Mouse (Mus musculus) lung, embryonic 14.5 days (tissue): ENCODE measurements around the gene S100a4. TPM values are rescaled to one million over a fixed set of nuclear protein-coding genes. Genes with fewer than 3 reads are reported as not detected.

Experiments used
- ATAC-seq: fragments of 200-750 bp; cut with Nextera tagmentation; 2 replicates; pipeline ENCODE4 v1.8.0; 2017; ENCODE audit warnings: mild to moderate bottlenecking, moderate TSS enrichment, moderate library complexity; ENCODE audit not compliant: insufficient read depth
- DNase-seq: peaks from one replicate; pipeline ENCODE4 v3.0.0-alpha.2; 2015
- H3K27ac ChIP-seq: fragments of 300-500 bp; sonication (generic); 2 replicates; pipeline ENCODE4 v1.5.1; 2014; ENCODE audit warnings: low read depth, mild to moderate bottlenecking, moderate library complexity
- H3K27me3 ChIP-seq: fragments of 300-500 bp; sonication (generic); 2 replicates; pipeline ENCODE4 v1.6.1; 2014; ENCODE audit warnings: low read length, control low read depth; ENCODE audit not compliant: insufficient read depth
- H3K36me3 ChIP-seq: fragments of 300-500 bp; sonication (generic); 2 replicates; pipeline ENCODE4 v1.6.1; 2014; ENCODE audit warnings: control low read depth; ENCODE audit not compliant: insufficient read depth
- H3K4me1 ChIP-seq: fragments of 300-500 bp; sonication (generic); 2 replicates; pipeline ENCODE4 v1.6.1; 2014; ENCODE audit warnings: antibody characterized with exemption, control low read depth; ENCODE audit not compliant: insufficient read depth
- H3K4me2 ChIP-seq: fragments of 300-500 bp; sonication (generic); 2 replicates; pipeline ENCODE4 v1.6.1; 2014; ENCODE audit warnings: mild to moderate bottlenecking
- H3K4me3 ChIP-seq: fragments of 300-500 bp; sonication (generic); 2 replicates; pipeline ENCODE4 v1.5.1; 2014; ENCODE audit warnings: low read depth, low read length
- H3K9ac ChIP-seq: fragments of 300-500 bp; sonication (generic); 2 replicates; pipeline ENCODE4 v1.6.1; 2014
- H3K9me3 ChIP-seq: fragments of 300-500 bp; sonication (generic); 2 replicates; pipeline ENCODE4 v1.6.1; 2016; ENCODE audit warnings: low read depth, low read length, control low read depth
- CTCF ChIP-seq: IDR thresholded peaks from 2 replicates; pipeline ENCODE4 v1.5.1; 2016; ENCODE audit warnings: antibody characterized with exemption, low read depth
- WGBS: fragments of 180-500 bp; shearing (Covaris S2); extraction: QIAGEN DNeasy Blood & Tissue Kit; methylation state at CpG from one replicate; pipeline ENCODE4 v1.1.7; 2014; 5-methylcytosine and 5-hydroxymethylcytosine counted together
- polyA plus RNA-seq: library from polyadenylated mRNA; unstranded; fragments of >200 nt; fragmentation: Nextera tagmentation; extraction: Ambion mirVana; gene quantifications from 2 replicates; pipeline ENCODE4 v1.2.1, GENCODE M21; 2014

Gene S100a4
- polyA plus RNA-seq, 1 experiment from 2014 or later, result 3.1 TPM

- Histone ChIP-seq H3K9me3 (no peaks in the 10 kb centered on the region), H3K36me3 (no peaks in the 10 kb centered on the region), H3K4me3 (peak within 1 kb of the TSS; percentile 32), H3K27me3 (no peaks in the 10 kb centered on the region), H3K4me2 (peak within 1 kb of the TSS; percentile 67), H3K9ac (peak within 1 kb of the TSS; percentile 50), H3K27ac (no peak within 1 kb of the TSS), H3K4me1 (no peaks in the 10 kb centered on the region; the same call in 1 of the 2 replicates)
- ATAC-seq (peak; percentile 85), DNase-seq (peak; percentile 83)
- under 1% methylated on average over 23 of the region's 23 CpGs for WGBS
- TF ChIP-seq CTCF, result peak; percentile 83
These were observed 9.2 kb downstream of the S100a4 start, which contains the start of gene S100a6 for GRCm38 (mm10) chr3:90612728-90613291. Gene S100a6 (plus strand): TSS chr3:90612882.

GRCm38 (mm10) chr3:90613461-90614147 lies 10.0 kb downstream of the S100a4 start:
- 57% methylated on average over 7 of the region's 7 CpGs for WGBS
- ATAC-seq, result 0 out of 2 replicates have a peak, but pooled peaks have one; percentile 9
- Histone ChIP-seq H3K4me1 (no peaks in the 10 kb centered on the region; the same call in 1 of the 2 replicates), H3K9ac (peak overlapping the region; percentile 50; the same call in 1 of the 2 replicates), H3K36me3 (no peaks in the 10 kb centered on the region), H3K9me3 (no peaks in the 10 kb centered on the region), H3K27me3 (no peaks in the 10 kb centered on the region), H3K4me3 (peak overlapping the region; percentile 32), H3K4me2 (peak overlapping the region; percentile 67), H3K27ac (no peak overlapping the region)
- TF ChIP-seq CTCF, result no peak
- DNase-seq, result no peak

- no peak overlapping the region for H3K9ac ChIP-seq
- no peaks in the 10 kb centered on the region for H3K27me3 ChIP-seq
- no peaks in the 10 kb centered on the region; the same call in 1 of the 2 replicates for H3K4me1 ChIP-seq
- H3K9me3 ChIP-seq, result no peaks in the 10 kb centered on the region
- ATAC-seq (no peak), DNase-seq (no peak)
- 86% methylated on average over 6 of the region's 6 CpGs for WGBS
- no peak overlapping the region for H3K4me3 ChIP-seq
- H3K4me2 ChIP-seq, result peak overlapping the region; percentile 67
- no peaks in the 10 kb centered on the region for H3K36me3 ChIP-seq
- H3K27ac ChIP-seq, result no peak overlapping the region
- TF ChIP-seq CTCF, result no peak
These were observed 10.6 kb downstream of the S100a4 start for GRCm38 (mm10) chr3:90614148-90614530.

- ATAC-seq (peak; percentile 5; the same call in 1 of the 2 replicates), DNase-seq (no peak)
- Histone ChIP-seq H3K27me3 (no peaks in the 10 kb centered on the region), H3K9ac (no peak overlapping the region), H3K36me3 (no peaks in the 10 kb centered on the region), H3K27ac (no peak overlapping the region), H3K4me3 (no peak overlapping the region), H3K4me2 (peak overlapping the region; percentile 19; the same call in 1 of the 2 replicates), H3K9me3 (no peaks in the 10 kb centered on the region), H3K4me1 (no peaks in the 10 kb centered on the region; the same call in 1 of the 2 replicates)
- TF ChIP-seq CTCF, result no peak
- WGBS, result 60% methylated on average over 11 of the region's 11 CpGs
These were observed 11.2 kb downstream of the S100a4 start for GRCm38 (mm10) chr3:90614611-90615251.

GRCm38 (mm10) chr3:90615415-90615814 lies 11.8 kb downstream of the S100a4 start:
- H3K4me3 ChIP-seq, result no peak overlapping the region
- H3K9ac ChIP-seq, result no peak overlapping the region
- H3K4me2 ChIP-seq, result peak overlapping the region; percentile 19; the same call in 1 of the 2 replicates
- peak; percentile 82 for TF ChIP-seq CTCF
- DNase-seq, result peak; percentile 84
- H3K9me3 ChIP-seq, result no peaks in the 10 kb centered on the region
- peak overlapping the region; percentile 46; the same call in 1 of the 2 replicates for H3K27ac ChIP-seq
- peak; percentile 56; the same call in 1 of the 2 replicates for ATAC-seq
- H3K27me3 ChIP-seq, result no peaks in the 10 kb centered on the region
- H3K4me1 ChIP-seq, result no peaks in the 10 kb centered on the region; the same call in 1 of the 2 replicates
- H3K36me3 ChIP-seq, result no peaks in the 10 kb centered on the region
- WGBS, result 5% methylated on average over 7 of the region's 7 CpGs

- Histone ChIP-seq H3K27ac (peak overlapping the region; percentile 46), H3K9me3 (no peaks in the 10 kb centered on the region), H3K4me1 (no peaks in the 10 kb centered on the region; the same call in 1 of the 2 replicates), H3K9ac (no peak overlapping the region), H3K36me3 (no peaks in the 10 kb centered on the region), H3K27me3 (no peaks in the 10 kb centered on the region), H3K4me3 (no peak overlapping the region), H3K4me2 (peak overlapping the region; percentile 4; the same call in 1 of the 2 replicates)
- 46% methylated on average over 1 of the region's 1 CpGs for WGBS
- DNase-seq, result no peak
- ATAC-seq, result no peak
- TF ChIP-seq CTCF, result no peak
These were observed 12.3 kb downstream of the S100a4 start for GRCm38 (mm10) chr3:90615911-90616310.

GRCm38 (mm10) chr3:90617586-90617985 lies 14.0 kb downstream of the S100a4 start:
- Histone ChIP-seq H3K9me3 (no peaks in the 10 kb centered on the region), H3K4me1 (no peaks in the 10 kb centered on the region; the same call in 1 of the 2 replicates), H3K27ac (no peak overlapping the region), H3K36me3 (no peaks in the 10 kb centered on the region), H3K27me3 (no peaks in the 10 kb centered on the region), H3K9ac (no peak overlapping the region), H3K4me3 (no peak overlapping the region), H3K4me2 (no peak overlapping the region)
- DNase-seq (no peak), ATAC-seq (no peak)
- no peak; the same call in 1 of the 2 replicates for TF ChIP-seq CTCF
- WGBS, result 14% methylated on average over 1 of the region's 1 CpGs
